Mouse (Mus musculus) telencephalon, adult 2 months (tissue): ENCODE measurements around the gene Zfp977.
"Not testable (repeated sequence)": the region's sequence is repeated elsewhere in the genome, so short reads cannot be mapped to it uniquely, and the experiment has no call there.

Experiments
- DNase-seq: peaks from one replicate; pipeline ENCODE4 v3.0.0-alpha.2; 2011; ENCODE audit warnings: low read depth, low spot score

Gene Zfp977

GRCm38 (mm10) chr7:42592413-42592812 lies at the start of gene Zfp977:
Gene Zfp977, minus strand, starts transcription at chr7:42592547.
- not testable (repeated sequence) for DNase-seq

GRCm38 (mm10) chr7:42631031-42631430 lies 38.7 kb upstream of the Zfp977 start:
- not testable (repeated sequence) for DNase-seq

DNA sequence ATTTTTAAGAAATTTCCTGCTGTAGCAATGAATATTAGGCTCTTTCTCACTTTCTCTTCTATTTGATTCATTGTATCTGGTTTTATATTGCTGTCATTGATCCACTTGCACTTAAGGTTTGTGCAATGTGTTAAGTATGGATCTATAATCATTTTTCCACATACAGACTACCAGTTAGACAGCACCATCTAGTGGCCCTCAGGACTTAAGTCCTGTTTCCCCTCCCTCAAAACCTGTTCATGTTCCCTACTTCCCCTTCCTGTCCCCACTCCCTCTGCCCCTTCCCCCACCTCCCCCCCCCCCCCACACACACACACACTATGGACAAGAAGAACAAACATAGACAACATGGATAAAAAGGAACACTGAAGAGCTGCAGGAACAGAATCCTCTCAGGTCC lies 3.3 kb upstream of the Zfp977 start:
- not testable (repeated sequence) for DNase-seq

- DNase-seq, result not testable (repeated sequence)
Observed at GRCm38 (mm10) chr7:42591311-42591710, 1.0 kb downstream of the Zfp977 start.

- no peak for DNase-seq
Observed at GRCm38 (mm10) chr7:42578488-42578887, 13.9 kb downstream of the Zfp977 start, which contains the start of gene Gm21028. Gene Gm21028, minus strand, starts transcription at chr7:42578588.

GRCm38 (mm10) chr7:42551766-42552165 lies 40.6 kb downstream of the Zfp977 start:
- no peak for DNase-seq
